Mouse (Mus musculus) adrenal gland, postnatal 4 days (tissue): ENCODE results near the gene Spsb2. TPM values are rescaled to one million over a fixed set of nuclear protein-coding genes. Genes with fewer than 3 reads are reported as not detected.
"Not testable (repeated sequence)": the region's sequence is repeated elsewhere in the genome, so short reads cannot be mapped to it uniquely, and the experiment has no call there.

ENCODE experiments used
- DNase-seq, 2 experiments: peaks; one replicate each; pipeline ENCODE4 v3.0.0; 2021 to 2022; ENCODE audit warnings: low spot score in 2 of 2, mixed read lengths in 2 of 2
- total RNA-seq, 2 experiments: library from RNA; stranded (reverse); gene quantifications; 2 replicates each; pipeline ENCODE4 v1.2.3; 2021

Gene Spsb2
- total RNA-seq, 2 experiments from 2014 or later, result 18.7 to 19.2 TPM

GRCm38 (mm10) chr6:124796200-124796599 is 12.3 kb upstream of the Spsb2 start:
- DNase-seq, result no peak

GRCm38 (mm10) chr6:124802400-124802799 is 6.1 kb upstream of the Spsb2 start:
- not testable (repeated sequence) for DNase-seq

GRCm38 (mm10) chr6:124803061-124803460 is 5.4 kb upstream of the Spsb2 start:
- DNase-seq, result no peak

- DNase-seq, result not testable (repeated sequence)
Measured at GRCm38 (mm10) chr6:124803691-124804090, 4.8 kb upstream of the Spsb2 start.

GRCm38 (mm10) chr6:124804341-124804740 is 4.1 kb upstream of the Spsb2 start:
- DNase-seq, result no peak

- DNase-seq, result peak; percentile 81 to 93
Measured at GRCm38 (mm10) chr6:124805341-124806321, 2.8 kb upstream of the Spsb2 start.

GRCm38 (mm10) chr6:124806446-124807140 is 1.9 kb upstream of the Spsb2 start:
- DNase-seq, result no peak

GRCm38 (mm10) chr6:124807366-124807765 is 1.1 kb upstream of the Spsb2 start:
- DNase-seq, result no peak

GRCm38 (mm10) chr6:124807986-124808357 is 489 bp upstream of the Spsb2 start:
- DNase-seq, result no peak

GRCm38 (mm10) chr6:124809052-124809774 is 752 bp downstream of the Spsb2 start:
- DNase-seq, result peak; percentile 68 to 70

GRCm38 (mm10) chr6:124809775-124810538 is 1.5 kb downstream of the Spsb2 start:
- no peak for DNase-seq

GRCm38 (mm10) chr6:124810566-124811402 is 2.3 kb downstream of the Spsb2 start:
- DNase-seq, result not testable (repeated sequence)

GRCm38 (mm10) chr6:124811403-124811665 is 2.9 kb downstream of the Spsb2 start:
- DNase-seq, result no peak

- no peak for DNase-seq
Measured at GRCm38 (mm10) chr6:124811701-124812560, 3.5 kb downstream of the Spsb2 start.

GRCm38 (mm10) chr6:124812848-124813247 is 4.4 kb downstream of the Spsb2 start:
- DNase-seq, result no peak

GRCm38 (mm10) chr6:124813496-124813895 is 5.0 kb downstream of the Spsb2 start:
- no peak for DNase-seq

- DNase-seq, result peak; percentile 78 to 86
Measured at GRCm38 (mm10) chr6:124813933-124814332, 5.5 kb downstream of the Spsb2 start, which contains the start of gene Tpi1. Gene Tpi1, minus strand, starts transcription at chr6:124814296.

- no peak for DNase-seq
Measured at GRCm38 (mm10) chr6:124814448-124814847, 6.0 kb downstream of the Spsb2 start.
